Mouse (Mus musculus) kidney, adult 8-10 months (tissue): ENCODE data around the gene Ckap5.

Experiments
- DNase-seq, 2 experiments: peaks; one replicate each; pipeline ENCODE4 v3.0.0; 2022

Gene Ckap5

DNA sequence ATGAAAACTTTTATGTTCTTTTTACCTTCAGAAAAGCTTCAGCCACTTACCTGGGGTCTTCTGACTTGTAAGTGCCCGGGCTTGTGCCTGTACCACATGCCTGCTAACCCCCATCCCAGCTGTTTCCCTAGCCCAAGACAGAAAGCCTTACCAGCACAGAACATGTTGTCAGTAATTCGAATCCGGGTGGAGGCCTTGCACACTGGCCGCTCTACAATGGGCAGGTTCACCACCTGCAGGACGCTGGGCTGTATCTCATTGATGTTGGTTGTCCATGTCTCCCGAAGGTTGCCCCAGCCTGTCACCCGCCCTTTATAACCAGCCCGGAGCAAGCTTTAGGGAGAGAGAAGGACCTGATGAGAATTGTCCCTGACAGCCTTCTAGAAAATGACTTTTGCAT is 101.6 kb downstream of the Ckap5 start:
- DNase-seq = no peak

DNA sequence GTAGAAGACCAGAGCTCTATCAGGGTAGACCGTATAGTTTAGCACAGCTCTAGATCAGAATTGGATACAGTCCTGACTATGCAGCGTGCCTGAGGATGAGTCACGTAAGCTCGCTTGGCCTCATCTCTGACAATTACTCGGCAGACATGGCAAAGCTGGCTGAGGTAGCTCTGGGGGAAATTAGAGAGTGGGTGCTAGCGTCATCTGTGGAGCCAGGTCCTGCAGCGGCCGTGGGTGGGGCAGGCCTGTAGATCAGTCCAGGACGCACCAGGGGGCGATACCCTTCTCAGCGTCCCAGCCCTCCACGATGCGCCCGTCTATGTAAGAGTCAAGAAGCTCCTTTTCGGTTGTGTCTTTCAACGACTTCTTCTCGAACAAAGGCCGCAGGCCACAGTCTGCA is 103.1 kb downstream of the Ckap5 start:
- DNase-seq = no peak

DNA sequence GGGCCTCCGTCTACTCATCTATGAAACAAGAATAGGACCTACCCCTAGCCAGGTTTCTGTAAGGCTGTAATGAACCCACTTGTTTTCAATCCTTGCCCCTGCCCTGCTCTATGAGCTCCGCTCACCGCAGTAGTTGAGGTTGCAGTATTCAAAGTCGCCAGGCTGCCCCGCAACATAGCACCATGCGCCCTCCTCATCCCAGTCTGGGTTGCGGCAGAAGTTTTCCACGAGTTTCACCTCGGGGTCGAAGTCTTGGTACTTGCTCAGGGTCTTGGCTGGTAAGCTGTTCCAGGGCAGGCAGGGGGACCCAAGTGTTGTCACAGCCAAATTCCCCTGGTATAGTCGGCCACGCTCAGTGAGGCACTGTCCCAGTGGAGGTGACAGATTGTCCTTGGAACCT is 103.8 kb downstream of the Ckap5 start:
- no peak for DNase-seq

DNA sequence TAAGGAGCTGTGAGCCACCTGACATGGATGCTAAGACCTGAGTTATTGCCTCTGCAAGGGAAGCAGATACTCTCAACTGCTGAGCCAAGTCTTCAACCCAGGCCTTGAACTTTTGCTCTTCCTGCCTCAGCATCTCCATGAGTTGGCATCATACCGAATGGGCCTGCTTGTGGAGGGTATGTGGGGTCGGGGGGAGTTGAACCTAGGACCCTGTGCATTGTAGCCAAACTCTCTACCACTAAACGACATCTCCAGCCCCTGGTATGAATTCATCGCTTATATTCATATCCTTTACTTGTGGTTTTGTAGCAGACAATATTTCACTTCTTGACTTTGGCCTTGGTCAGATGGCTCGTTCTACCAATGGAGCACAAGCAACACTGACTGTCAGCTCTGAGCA is 105.3 kb downstream of the Ckap5 start:
- no peak for DNase-seq

DNA sequence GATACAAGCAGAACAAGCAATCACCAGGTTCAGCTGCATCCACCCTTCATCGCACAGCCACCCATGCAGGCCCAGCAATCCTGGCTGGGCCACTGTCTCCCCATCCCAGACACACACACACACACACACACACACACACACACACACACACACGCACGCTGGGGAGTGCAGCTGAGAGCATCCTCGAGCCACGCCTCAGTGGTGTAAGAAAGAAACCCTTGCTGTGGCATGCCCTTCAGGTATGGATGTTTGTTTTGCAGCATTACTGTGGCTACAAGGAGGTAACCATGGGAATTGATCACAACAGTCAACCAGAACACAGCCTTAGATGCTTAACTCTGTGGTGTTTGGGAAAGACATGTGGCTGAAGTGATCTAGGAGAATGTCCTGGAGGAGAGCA is 105.8 kb downstream of the Ckap5 start:
- no peak for DNase-seq

DNA sequence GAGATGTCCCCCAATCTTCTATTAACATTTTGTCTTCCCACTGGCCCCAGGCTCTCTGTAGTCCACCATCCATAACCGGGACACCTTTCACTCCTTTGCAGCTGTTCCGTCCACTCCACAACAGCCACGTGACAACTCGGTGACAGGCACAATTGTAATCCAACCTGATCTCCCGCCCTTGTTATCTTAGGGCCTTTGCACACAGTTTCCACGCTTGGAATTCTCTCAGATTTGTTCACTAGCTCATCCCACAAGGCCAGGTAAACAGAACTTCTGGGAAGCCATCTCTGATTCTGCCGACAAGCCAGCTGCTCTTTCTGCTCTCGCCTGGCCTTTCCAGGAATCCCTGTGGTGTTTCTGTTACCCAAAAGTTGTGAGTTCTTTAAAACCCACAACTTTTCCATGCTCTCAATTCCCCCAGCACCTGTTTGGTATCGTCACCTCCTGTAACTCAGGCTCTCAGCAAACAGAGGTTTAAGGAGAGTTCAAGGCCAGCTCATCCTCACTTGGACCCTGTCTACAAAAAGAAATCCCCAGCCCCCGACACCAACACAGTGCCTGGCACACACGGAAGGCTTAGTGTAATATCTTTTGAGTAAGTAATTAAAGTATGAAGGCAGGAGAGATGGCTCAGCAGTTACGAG is 106.9 kb downstream of the Ckap5 start:
- no peak for DNase-seq

DNA sequence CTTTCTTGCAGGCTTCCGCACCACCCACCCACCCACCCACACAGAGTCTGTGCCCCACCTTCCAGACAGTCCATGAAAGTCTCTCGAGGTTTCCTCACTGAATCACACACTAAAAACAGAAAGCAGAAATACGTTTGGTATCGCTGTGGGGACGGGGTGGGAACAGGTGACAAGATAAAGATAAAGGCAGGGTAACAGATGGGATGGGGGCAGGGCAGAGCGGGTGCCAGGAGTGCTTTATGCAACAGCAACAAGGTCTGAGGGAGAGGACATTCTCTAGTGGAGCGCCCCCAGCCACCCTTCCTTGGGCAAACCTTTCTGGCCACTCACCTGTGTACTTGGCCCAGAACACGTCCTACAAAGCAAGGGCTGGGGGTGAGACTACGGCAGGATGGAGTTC is 108.3 kb downstream of the Ckap5 start:
- DNase-seq = no peak

DNA sequence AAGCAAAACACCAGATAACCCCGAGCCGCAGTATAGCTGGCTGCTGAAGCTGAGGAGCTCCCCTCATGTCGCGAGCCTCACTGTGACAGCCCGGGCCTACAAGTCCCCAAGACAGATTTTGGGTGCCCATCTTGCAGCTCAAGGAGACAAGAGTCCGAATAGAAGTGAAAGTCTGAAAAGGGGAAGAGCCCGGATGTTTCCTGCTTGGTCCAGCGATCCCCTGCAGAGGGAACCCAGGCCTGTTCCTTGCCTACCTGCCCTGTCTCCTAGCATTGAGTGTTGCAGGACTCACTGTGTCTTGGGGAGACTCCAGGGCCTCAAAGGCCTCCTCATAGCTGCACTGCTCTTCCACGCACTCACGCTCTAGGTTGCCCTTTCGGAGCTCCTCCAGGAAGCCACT is 108.9 kb downstream of the Ckap5 start:
- DNase-seq = no peak

DNA sequence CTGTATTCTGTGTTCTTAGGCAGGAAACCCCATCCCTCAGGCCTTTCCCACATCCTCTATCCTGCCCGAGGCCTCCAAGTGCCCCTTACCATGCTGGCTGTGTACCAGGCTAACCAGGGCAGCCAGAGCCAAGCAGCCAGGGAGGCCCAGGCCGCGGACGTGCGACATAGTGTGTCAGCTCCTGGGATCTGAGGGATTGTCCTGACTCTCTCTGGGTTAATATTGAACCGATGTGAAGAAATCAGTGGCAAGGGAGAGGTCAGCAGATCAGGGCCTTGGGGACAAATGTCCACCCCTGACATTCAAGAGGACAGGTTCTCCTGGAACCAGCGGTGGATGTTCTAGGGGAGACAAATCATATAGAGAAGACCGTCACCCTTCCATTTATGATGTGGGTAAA is 109.7 kb downstream of the Ckap5 start, which contains the start of gene F2:
Gene F2 (minus strand): TSS at position 186 of the 400 bp plus-strand sequence.
- no peak for DNase-seq

DNA sequence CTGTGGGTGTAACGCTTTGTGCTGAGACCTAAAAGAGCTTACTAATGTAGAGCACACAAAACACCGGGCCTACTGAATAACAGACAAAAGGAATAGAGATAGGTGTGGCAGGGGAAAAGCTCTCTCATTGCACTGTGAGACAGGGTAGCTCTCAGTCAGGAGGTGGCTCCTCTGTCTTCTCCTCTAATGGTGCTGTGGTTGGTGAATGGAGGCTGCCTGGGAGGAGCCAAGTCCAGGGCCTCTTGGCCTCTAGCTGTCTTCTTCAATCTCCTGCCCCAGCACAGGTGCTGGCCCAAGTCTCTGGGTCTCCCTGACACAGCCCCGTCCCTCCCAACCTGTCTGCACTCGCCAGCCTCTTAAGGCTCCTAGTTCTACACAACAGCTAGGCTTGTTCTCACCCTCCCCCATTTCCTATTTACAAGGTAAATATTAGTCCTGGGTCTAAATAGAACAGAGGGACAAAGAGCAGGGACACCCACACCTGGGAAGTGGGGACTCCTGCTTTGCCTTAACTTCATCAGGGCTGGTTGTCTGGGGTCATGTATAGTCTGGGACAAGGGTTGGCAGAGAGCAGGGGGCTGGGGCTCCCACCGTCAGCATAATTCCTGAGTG is 110.3 kb downstream of the Ckap5 start:
- no peak for DNase-seq

DNA sequence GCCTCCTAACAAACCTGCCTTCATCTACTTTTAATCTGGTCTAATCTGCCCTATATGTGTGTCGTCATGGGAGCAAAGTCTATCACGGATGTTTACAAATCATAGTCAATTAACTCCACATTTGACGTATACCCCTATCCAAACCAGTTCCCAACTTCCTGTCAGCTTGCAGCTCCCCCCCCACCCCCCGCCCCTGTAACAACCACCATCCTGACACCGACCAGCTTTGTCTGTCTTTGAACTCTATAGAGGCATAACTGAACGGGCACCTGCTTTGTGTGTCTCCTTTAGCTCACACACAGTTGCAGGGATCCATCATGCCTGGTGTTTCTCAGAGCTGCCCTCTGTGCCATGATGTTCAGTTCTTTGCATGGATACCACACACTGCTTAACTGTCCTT is 112.4 kb downstream of the Ckap5 start:
- DNase-seq = no peak

DNA sequence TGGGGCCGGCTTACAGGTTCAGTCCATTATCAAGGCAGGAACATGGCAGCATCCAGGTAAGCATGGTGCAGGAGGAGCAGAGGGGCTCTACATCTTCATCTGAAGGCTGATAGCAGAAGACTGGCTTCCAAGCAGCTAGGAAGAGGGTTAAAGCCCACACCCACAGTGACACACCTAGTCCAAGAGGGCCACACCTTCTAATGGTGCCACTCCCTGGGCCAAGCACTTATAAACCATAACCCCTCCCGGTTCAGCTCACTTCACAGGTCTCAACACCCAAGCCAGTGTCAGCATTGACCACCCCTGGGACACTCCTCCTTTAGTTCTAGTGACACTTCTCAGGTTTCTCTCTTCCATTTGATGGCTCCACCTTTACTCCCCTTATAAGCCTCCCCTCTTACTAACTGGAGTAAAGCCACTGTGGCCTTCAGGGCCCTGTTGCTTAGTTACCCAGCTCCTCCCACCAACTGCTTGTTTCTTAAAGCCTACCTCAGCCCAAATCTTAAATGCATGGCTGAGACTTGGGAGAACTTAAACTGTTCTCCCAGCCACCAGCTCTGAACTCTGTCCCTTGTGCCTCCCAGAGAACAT is 116.4 kb downstream of the Ckap5 start:
- no peak for DNase-seq

DNA sequence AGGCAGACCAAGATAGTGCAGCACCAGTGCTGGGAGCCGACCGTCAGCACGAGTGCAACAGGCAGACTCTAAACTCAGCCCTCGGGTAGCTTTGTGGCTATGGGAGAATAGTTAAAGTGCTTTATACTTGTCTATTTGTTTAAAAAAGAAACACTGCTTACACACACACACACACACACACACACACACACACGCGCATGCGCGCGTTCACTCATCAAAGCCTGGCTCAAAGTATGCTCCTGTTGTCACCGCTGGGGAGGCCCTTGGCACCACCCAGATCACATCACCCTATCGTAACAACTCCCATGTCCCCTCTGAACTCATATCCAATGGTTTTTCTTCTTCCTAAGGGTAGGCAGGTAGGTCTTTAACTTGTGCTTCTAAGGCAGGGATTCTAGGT is 117.5 kb downstream of the Ckap5 start:
- no peak for DNase-seq

DNA sequence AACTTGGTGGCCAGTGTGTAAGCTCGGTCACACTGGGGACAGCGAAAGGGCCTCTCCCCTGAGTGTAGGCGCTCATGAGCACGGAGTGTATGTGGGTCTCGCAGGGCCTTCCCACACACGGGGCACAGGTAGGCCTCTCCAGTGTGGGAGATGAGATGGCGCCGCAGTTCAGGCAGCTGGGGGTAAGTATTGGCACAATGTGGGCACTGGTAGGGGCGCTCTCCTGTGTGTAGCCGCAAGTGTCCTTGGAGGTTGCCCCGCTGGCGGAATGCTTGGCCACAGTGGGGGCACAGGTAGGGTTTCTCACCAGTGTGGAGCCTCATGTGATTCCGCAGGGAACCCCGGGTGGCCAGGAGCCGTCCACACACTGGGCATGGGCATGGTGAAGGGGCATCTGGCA is 118.8 kb downstream of the Ckap5 start:
- no peak for DNase-seq

DNA sequence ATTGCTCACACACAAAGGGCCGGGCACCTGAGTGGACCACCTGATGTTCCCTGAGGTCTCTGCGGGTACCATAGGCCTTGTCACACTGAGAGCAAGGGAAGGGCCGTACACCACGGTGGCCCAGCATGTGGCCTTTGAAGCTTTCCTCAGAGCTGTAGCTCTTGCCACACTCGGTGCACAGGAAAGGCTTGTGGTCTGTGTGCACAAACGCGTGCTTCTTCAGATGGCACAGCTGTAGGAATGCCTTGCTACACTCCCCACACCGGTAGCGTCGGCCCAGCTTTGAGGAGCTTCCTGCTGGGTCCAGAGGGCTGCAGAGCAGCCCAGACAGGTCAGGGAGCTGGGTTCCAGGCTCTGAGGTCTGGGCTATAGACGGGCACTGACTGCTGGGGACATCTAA is 119.2 kb downstream of the Ckap5 start:
- no peak for DNase-seq

DNA sequence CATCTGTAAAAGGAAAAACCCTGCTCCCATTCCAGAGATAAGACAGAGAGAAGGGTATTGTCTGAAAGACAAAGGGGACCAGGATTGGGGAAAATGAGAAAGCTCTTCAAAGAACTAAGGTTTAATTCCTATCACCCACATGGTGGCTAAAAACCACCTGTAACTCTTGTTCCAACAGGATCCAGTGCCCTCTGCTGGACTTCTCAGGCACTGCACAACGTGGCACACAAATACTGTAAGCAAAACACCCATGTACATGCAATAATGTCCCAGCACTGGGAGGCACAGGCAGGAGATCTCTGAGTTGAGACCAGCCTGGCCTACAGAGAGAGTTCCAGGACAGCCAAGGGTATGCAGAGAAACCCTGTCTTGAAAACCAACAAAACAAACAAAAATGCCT is 120.2 kb downstream of the Ckap5 start:
- peak in 1 of 2 experiments; percentile 78 for DNase-seq

DNA sequence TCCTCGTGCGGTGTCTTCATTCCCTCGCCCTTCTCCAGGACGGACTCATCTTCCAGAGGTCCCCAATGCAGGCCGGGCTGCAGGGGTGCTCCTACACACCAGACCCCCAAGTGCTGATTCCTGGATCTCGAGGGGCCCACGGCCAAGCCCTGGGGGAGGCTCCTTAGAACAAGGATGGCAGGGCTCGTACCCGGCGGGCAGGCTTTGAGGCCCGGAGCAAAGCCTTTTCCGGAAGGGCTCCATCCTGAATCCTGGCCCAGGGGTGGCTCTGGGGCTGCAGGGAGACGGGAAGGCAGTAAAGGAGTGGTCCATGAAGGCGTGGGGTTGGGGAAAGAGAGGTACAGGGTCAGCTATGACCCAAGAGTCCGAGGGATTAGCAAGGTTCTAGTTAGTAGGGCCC is 122.6 kb downstream of the Ckap5 start:
- DNase-seq = no peak

DNA sequence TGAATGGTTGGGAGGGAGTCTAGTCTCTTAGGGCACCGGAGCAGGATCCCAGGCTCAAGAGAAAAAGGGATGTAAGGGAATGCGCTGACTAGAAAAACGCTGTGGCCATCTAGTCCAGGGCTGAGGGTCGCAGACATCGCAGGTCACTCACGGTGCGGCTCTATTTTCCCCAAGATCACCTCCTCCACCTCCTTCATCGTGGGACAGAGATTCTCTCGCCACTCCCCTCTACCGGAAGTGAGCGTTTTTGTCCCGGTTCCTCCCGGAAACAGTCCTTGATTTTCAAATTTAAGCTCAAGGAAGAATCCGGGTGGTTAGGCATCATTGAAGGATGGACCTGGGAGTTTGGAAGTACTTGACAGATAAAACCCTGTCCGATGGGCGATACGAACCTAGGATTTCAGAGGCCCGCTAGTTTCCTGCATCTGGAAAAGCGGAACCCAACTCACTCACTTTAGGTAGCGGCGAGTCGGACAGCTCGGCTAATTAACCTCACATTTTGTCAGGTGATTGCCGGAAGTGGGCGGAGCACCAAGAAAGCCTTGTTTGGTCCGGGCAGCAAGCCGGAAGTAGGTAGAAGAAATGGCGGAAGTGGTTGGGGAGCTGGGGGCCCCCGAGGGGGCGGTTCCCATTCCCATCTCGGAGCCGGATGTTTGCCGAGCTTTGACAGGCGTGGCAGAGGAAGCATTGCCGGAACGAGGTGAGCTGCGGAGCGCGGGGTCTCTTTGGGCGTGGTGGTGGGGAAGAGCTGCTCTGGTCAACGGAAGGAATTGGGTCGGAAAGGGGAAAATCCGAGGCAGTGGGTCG is 123.2 kb downstream of the Ckap5 start, which contains the start of the genes Zfp408 and Arhgap1:
Gene Zfp408 (minus strand): TSS at position 239 of the 807 bp plus-strand sequence.
Gene Arhgap1 (plus strand): TSS at position 308 of the 807 bp plus-strand sequence.
- DNase-seq = peak; percentile 97 to 98

DNA sequence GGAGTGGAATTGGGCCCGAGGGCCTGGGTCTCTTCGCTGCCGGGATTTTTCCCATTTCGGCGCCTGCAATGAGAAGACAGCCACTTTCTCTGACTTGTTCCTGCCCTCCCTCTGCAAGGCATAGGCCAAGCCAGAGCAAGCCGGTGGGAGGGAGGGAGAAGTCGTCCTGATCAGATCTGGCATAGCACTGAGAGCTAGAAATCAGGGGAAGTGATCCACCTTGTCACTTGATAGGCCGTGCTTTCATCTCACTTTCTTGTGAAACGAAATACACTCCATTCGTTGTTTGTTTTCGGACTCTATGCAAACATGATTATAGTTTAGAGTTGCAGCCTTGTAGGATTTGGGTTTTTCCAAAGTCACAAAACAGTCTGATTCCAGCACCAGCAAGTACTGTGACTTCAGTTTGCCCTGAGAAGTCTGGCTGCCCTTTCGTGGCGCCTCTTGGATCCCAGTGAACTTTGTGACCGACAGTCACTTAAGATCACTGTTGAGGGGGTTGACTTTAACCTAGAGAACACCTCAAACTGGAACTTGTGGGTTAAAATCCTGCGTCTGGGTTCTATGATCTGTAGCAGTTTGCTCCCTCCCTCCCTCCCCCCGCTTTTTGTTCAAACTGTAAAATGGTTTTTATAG is 123.9 kb downstream of the Ckap5 start:
- no peak for DNase-seq

DNA sequence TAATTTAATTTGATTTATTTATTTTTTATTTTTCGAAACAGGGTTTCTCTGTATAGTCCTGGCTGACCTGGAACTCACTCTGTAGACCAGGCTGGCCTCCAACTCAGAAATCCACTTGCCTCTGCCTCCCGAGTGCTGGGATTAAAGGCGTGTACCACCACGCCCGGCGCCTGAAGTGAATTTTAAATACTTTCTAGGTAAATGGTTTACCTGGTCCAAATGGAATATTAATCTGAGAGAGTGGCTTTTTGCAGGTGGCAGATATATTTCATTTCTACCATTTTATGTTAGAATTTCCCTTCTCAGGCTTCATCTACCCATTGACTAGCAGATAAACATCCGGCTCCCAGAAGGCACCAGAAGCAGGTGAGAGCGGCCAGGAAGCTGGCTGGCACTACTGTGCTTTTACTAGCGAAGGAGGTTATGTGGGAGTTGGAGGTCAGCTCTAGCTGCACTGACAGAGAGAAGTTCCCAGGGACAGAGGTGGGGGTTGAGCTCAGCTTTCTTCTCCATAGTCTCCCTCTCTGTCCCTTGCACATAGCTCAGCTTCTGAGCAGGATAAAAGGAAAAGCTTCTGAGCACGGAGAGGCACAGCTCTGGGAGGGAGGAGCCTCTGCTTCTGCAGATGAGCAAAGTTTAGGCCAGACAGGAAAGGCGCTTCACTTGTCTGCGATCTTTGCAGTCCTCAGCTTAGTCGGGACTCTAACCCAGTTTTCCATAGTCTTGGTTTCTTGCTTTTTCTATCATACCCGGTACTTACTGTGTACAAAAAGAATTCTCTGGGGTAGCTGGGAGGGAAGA is 125.1 kb downstream of the Ckap5 start:
- peak in 1 of 2 experiments; percentile 35 for DNase-seq

DNA sequence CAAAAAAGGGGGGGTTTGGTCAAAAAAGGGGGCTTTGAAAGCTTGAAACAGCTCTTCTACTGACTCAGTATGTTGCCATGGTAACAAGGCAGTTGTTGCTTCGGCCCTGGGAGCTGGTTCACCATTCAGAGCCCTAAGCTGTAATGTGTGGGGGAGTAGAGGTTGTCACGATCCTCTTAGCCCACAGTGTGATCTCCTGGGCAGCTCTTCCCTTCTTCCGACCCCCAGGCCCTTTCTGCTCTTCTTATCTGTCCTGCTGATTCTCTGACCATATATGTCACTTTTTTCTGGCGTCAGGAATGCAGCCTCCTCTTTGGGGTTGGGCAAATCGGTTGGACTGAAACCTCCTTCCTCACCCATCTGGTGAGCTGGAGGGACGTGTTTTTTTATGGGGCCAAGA is 126.3 kb downstream of the Ckap5 start:
- no peak for DNase-seq

DNA sequence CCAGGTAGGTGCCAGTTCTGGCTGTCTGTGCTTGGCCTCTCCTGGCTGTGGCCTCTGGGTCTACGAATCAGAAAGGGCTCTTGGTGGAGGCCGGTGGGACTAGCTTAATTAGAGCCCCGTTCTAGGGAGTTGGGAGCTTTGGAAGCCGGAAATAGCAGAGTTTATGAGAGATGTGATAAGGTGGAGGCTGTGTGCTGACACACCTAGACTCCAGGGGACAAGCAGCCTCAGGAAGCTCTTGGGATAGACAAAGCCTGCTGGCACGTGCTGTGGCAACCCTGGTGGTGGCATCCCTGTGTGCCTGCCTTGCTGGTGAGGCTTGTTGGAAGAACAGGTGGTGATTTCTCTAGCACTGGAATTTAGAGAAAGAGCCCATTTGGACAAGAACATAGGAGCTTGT is 128.8 kb downstream of the Ckap5 start:
- DNase-seq = no peak
